Mouse (Mus musculus) T-helper 17 cell (primary cell): ENCODE measurements around the gene Cpeb2.

Experiments used
- in situ Hi-C, 2 experiments: fragments of 300-600 bp; cut with MboI, MseI; formaldehyde crosslinking; loops; 1 replicate in 1 of 2; 2 replicates in 1 of 2; pipeline ENCODE4 v1.15.1; 2025; ENCODE audit warnings: high pct_unique_total_duplicates in 2 of 2

Gene Cpeb2

GRCm38 (mm10) chr5:43236476-43236875 is 3.5 kb downstream of the Cpeb2 start:
- in situ Hi-C loops: loop anchor here (10.0 to 25.0 kb wide), 3 partner anchors 576 to 1026 kb away; partner anchors contain the start of genes Bst1 (in 1 of the 2) and Fbxl5 (in 1 of the 2)

GRCm38 (mm10) chr5:43237238-43237637 is 4.3 kb downstream of the Cpeb2 start:
- in situ Hi-C loops: loop anchor here (10.0 to 25.0 kb wide), 3 partner anchors 575 to 1025 kb away; partner anchors contain the start of genes Bst1 (in 1 of the 2) and Fbxl5 (in 1 of the 2)

GRCm38 (mm10) chr5:43239141-43239835 is 6.3 kb downstream of the Cpeb2 start:
- in situ Hi-C loops: loop anchor here (10.0 to 25.0 kb wide), 3 partner anchors 573 to 1023 kb away; partner anchors contain the start of genes Bst1 (in 1 of the 2) and Fbxl5 (in 1 of the 2)

GRCm38 (mm10) chr5:43240729-43241128 is 7.8 kb downstream of the Cpeb2 start:
- in situ Hi-C loops: loop anchor here (5.0 to 25.0 kb wide), 3 partner anchors 117 to 1022 kb away; partner anchors contain the start of genes Bst1 (in 1 of the 2) and Fbxl5 (in 1 of the 2)

DNA sequence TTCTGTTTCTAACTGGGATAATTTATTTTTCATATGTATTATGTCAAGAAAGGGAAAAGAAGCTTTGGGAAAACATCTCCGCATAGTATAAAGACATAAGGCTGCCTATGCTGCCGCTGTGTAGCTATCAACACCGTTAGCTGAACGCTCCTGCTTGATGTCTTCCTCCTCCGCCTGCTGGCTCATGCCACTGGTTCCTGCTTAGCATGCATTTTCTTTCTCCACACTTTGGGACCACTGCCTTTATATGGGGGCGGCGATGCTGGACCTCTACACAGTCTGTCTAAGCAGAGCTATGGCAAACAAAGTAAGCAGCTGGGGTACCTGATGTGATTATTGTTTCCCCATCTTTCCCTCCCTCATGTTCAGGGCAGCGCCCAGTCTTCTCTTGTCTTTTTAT is 13.3 kb downstream of the Cpeb2 start:
- in situ Hi-C loops: loop anchor here (25.0 kb wide), 2 partner anchors 566 to 1016 kb away; partner anchors contain the start of genes Bst1 (in 1 of the 2) and Fbxl5 (in 1 of the 2)

- in situ Hi-C loops: loop anchor here (25.0 kb wide), 2 partner anchors 565 to 1015 kb away; partner anchors contain the start of genes Bst1 (in 1 of the 2) and Fbxl5 (in 1 of the 2)
Measured at GRCm38 (mm10) chr5:43246954-43247353, 14.0 kb downstream of the Cpeb2 start.

DNA sequence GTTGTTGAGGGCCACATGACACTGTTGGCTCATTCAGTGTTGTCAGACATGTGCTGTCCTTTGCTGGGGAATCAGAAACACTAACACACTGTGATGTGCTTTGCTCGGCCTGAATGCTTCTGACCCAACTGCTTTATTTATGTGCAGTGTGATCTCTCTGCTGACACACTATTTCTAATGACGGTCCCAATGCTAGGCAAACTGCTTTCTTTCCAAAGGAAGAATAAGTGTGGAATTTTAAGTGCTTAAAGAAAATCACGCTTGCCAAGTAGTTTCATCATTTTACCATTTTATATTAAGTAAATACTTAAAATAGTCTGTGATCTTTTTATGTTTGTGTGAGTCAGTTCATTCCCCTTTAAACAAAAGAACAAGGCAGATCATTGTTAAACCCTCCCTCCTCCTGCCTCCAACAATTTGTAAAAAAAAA is 15.0 kb downstream of the Cpeb2 start:
- in situ Hi-C loops: loop anchor here (25.0 kb wide), 2 partner anchors 564 to 1014 kb away; partner anchors contain the start of genes Bst1 (in 1 of the 2) and Fbxl5 (in 1 of the 2)

DNA sequence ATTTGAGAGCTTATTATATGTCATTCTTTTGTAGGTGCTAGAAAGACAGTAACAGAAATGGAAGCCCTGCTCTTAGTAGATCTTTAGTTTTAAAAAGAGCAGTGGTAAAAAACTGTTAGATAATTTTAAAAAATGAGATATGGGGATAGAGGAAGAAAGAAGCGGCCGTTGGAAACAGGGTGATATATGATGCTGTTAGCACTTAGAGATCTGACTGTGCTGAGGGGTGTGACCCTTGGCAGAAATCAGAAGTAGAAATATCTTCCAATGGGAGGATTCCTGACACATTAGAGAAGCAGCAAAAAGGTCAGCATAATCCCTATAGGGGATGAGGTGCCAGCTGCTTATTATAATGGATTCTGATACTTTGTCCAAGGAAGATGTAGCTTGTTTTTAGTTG is 24.5 kb downstream of the Cpeb2 start:
- in situ Hi-C loops: no loop called here

GRCm38 (mm10) chr5:43258472-43259142 is 25.6 kb downstream of the Cpeb2 start:
- in situ Hi-C loops: no loop called here

DNA sequence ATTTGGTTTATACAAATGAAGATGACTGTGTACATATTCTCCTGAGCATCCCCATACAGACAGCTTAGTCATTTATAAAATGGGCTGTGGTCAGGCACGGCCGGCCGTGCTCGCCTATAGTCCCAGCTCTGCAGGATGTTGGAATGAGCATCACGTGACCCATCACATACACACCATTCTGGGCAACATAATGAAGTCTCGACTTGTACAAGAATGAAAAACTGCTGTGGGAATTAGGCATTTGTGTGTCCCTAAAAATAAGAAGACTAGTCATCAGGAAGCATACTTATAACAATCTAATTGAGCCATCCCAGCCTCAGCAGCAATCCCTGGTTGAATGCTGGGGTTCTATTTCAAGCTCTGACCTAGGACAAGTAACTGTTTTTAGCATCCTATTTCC is 28.8 kb downstream of the Cpeb2 start:
- in situ Hi-C loops: no loop called here

DNA sequence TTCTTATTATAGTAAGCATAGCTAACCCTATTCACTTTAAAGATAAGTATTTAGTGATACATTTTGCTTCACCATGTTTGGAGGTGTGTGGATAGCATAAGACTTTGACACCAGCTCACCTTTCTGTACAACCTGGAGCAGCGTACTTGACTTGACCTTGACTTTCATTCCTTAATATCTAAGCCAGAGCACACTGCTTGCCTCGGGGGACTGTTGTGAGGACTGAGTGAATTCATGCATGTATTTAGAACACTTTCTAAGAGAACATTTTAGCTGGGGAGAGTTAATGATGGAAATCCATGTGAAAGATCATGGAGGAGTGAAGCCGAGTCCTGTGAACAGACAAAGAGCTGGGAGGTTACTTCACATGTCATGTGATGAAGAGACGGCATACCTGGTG is 31.0 kb downstream of the Cpeb2 start:
- in situ Hi-C loops: no loop called here

DNA sequence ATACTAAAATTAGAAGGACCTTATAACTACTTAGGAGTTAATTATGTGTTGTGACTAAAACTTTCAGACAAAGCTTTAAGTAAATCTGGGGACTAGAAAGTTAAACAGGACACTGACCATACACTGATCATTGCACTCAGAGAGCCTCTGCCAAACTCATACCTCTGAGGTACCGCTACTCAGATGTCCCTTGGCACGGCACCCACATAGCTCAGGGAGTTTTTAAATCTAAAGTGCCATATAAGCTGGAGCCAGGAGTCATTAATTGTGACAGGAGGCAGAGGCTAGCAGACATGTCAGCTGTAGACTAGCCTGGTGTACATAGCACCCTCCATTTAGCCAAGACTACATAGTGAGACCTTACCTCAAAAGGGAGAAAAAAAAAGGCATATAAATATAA is 31.7 kb downstream of the Cpeb2 start:
- in situ Hi-C loops: no loop called here

GRCm38 (mm10) chr5:43277982-43278381 is 45.0 kb downstream of the Cpeb2 start:
- in situ Hi-C loops: no loop called here

- in situ Hi-C loops: no loop called here
Measured at GRCm38 (mm10) chr5:43279774-43280173, 46.8 kb downstream of the Cpeb2 start.

GRCm38 (mm10) chr5:43285756-43286155 is 52.8 kb downstream of the Cpeb2 start:
- in situ Hi-C loops: no loop called here

GRCm38 (mm10) chr5:43289752-43290446 is 56.9 kb downstream of the Cpeb2 start:
- in situ Hi-C loops: no loop called here

GRCm38 (mm10) chr5:43293136-43293535 is 60.2 kb downstream of the Cpeb2 start:
- in situ Hi-C loops: no loop called here

DNA sequence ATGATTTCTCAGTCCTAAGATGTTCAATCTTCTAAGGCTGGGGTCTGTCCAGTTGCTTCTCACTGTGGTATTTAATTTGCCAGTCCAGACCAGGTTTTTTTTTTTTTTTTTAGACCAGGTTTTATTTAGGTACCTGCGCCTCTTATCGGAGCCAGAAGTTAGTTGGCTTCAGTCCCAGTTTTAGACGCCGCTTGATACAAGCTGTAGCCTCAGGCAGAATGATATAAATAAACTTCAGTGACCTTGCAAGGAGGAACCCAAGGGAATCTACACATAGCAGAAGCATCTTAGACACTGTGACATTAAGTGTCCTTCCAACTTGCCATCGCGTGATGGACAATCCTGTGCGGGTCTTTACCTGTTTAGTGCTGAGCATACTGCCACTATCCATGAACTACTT is 64.5 kb downstream of the Cpeb2 start:
- in situ Hi-C loops: no loop called here

DNA sequence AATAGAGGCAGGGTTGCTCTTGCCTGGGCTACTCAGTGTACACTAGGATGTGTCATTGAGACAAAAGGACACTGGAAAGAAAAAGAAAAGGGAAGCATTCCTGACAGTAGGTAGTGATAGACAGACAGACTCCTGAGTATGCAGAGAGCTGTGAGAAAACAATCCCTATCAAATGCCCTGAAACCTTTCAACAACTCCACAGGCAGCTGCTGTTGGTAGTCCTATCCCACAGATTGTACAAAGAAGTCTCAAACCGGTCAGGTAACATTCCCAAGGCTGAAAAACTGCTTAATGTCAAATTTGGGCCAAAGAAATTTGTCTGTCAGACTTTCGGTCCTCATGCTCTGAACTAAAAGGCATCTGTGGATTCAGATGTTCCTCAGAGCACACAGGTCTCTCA is 66.0 kb downstream of the Cpeb2 start:
- in situ Hi-C loops: no loop called here

- in situ Hi-C loops: no loop called here
Measured at GRCm38 (mm10) chr5:43300076-43300475, 67.1 kb downstream of the Cpeb2 start.

DNA sequence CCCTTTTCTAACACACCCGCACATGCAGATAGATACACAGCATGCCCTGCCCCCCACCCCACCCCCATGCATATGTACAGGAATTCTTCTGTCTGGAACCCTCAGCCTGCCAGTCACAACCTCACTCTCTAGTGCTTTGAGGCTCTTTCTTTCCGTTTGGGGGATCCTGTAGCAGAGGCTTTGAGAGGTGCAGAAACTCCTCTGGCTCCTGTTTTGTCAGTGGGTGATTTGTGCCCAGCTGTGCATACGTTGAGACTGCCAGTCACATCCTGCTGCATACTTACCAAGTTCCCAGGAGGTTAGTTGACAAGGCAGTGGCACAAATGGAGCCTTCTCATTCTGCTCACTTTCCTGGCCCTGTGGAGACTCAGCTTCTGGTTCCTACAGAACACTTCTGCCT is 68.0 kb downstream of the Cpeb2 start:
- in situ Hi-C loops: no loop called here

DNA sequence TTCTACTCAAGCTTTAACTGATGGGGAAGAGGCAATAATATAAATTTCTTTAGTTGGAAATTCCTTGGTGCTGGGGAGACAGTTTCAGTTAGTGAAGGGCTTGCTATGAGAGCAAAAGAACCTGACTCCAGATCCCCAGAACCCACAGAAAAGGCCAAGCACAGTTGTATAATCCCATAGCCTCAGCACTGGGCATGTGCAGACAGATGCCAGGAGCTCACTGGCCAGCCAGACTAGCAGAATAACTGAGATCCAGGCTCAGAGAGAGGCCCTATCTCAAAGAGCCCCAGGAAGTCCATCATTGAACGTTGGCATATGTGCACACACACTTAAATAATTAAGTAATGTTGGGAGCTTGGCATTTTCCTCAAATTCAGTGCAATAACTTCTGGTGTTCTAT is 70.5 kb downstream of the Cpeb2 start:
- in situ Hi-C loops: no loop called here
